Mouse (Mus musculus): ENCODE measurements around the gene Baz2b.

Gene Baz2b

DNA sequence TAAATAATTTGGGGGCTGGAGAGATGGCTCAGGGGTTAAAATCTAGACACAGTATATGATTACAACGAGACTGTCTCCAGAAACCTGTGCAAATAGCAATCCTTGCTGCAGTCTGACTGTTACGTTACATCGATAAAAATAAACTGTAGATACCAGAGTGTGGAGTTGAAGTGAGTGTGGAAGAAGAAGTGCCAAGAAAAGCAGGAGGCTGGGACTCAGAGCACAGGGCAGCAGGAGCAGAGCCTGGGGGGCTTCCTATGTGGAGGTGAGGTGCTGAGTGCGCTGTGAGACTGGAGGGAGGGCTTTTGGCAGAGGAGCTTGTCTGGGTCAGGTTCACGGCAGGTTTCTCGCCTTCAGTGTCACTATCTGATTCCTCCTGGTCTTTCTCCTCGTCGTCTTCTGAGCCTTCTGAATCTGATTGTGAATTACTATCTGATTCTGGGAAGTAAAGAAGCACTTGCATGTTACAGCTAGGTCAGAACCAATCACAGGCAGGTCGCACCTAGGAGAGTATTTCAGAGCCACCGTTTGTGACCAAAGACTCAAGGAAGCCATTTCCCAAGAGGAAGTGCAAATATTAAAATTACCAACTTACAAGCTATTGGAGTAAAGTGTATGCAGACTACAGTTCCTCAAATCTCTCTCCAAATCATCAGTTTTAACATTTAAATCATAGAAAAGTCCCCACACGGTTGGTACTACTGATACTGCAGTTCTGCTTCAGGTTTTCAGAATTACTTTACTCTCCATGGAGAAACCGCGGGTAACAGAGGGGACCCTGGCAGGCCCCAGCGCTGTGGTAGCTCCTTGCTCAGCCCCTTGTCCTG, 249.8 kb downstream of the Baz2b start:
- DNase-seq (ENCODE audit: low spot score in 2 of 2): no peak

DNA sequence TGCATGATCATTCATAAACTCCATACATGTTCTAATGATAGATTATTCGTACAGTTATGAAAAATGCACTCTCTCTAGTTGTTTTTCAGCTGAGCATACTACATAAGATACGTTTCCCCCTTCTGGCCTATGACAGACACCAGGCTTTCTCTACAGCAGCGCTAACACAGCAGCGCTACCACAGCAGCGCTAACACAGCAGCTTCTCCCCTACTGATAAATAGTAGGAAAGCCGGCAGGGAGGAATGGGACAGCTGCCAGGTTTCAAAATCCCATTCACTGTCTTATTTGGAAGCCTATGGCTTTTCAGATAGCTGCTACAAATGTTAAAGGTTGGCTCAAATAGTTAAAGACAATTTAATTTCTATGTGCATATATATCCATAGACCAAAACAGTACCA, 251.1 kb downstream of the Baz2b start:
- DNase-seq (ENCODE audit: low spot score in 2 of 2): no peak

DNA sequence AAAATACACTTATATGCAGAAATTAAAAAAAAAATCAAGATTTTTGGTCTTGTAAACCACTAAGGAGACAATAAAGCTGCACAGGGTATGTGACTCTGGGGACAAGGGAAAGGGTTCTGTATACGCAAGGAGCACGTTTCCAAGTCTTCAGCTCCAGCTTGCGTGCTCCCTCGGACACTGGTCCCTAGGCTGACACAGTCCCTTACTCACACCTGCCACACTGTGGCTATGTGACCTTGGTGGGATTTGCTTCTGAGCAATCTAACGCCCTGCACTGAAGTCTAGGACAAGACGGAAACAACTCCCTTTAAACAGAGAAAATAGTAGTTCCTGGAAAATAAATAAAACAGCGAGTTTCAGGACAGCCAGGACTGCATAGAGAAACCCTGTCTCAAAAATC, 253.7 kb downstream of the Baz2b start:
- DNase-seq (ENCODE audit: low spot score in 2 of 2): no peak

DNA sequence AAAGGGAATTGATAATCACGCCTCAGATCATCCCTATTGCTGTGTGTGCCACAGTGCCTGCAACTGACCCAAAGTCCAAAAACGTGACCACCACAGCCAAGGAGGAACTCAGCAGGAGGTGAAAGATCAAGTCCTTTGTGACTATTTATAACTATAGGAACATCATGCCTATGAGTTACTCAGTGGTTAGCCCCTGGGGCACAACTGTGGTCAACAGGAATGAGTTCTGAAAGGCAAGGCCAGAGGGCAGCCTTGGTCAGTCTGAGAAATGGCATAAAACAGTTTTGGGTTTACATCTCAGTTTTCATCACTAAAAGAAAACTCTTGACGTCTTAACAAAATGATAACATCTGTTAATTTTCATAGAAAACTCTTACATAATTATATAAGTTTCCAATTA, 254.8 kb downstream of the Baz2b start:
- DNase-seq (ENCODE audit: low spot score in 2 of 2): no peak

DNA sequence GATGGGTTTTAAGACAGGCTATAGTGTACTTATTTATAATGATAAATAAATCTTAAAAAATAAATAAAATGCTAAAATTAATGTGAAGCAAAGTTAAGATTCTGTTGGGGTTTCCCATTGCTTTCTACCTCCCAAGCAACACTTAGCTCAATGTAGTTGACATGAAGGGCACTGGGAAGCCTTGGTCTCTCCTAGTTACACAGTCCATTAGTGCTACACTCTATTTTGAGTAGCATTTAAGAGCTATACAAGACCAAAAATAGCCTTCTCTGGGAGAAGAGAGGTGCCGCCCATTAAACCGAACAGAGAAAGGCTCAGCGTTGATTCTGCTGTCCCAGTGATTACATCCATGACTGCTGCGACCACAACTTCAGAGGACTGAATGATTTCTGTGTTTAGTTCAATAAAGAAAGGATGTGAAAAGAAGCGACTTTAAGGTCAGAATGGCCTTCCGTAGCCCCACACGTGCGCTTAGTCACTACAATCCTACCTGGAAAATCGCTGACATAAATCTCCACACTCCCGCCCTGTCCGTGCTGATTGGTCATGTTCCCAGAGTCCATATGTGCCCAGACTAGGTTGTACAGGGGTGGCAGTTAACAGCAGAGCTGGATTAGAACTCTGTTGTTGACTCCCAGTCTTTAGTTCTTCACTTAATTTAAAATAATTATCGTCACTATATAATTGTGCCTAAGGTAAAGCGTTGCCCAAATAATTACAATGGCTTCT, 257.2 kb downstream of the Baz2b start:
- no peak for DNase-seq (ENCODE audit: low spot score in 2 of 2)

DNA sequence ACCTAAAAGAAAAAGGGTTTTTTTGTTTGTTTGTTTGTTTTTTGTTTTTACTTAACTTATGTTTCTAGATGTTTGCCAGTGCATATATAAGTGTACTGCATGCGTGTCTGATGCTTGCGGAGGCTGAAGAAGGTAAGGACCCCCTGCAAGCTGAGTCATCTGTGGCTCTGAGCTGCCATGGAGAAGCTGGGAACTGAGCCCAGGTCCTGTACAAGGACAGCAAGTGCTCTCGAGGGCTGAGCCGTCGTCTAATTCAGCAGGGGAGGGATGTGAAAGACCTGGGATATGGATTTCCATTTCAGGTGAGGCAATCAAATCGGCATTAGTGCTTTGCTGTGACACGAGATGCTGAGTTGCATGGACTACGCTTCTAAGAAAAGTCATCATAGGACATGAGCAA, 257.9 kb downstream of the Baz2b start:
- DNase-seq (ENCODE audit: low spot score in 2 of 2): no peak

DNA sequence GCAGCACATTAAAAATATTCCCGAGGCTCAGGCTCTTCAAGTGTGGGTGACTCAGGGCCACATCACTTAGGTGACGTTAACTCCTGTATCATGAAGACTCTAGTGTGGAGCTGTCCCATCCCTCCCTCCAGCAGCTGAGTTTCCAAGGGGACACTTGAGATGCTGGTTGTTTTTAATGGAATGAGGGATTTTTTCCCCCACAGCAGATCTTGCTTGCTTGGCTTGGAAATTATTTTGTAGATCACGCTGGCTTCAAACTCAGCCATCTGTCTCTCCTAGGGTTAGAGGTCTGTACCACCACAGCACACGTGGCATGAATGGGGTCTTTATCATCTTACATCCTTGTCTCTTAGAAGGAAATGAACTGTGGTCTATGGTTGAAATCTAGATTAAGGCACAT, 258.5 kb downstream of the Baz2b start:
- no peak for DNase-seq (ENCODE audit: low spot score in 2 of 2)

DNA sequence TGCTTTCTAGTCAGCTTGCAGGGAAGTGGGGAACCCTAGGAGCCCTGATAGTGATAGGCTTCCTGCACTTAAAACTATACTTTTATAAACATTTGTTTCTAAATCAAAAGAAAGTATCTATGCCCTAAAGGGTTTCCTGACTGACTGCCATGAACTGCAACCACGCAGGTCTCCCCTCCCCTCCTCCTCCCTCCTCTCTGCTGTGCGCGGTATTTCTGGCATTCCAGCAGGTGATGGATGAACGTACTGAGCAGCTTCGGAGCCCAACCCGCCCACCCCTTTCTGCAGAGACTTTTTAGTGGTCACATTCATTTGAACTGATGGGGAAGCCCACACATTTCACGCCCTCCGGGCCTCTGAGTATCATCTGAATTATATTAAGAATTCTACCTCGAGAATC, 273.3 kb downstream of the Baz2b start:
- DNase-seq (ENCODE audit: low spot score in 2 of 2): no peak

DNA sequence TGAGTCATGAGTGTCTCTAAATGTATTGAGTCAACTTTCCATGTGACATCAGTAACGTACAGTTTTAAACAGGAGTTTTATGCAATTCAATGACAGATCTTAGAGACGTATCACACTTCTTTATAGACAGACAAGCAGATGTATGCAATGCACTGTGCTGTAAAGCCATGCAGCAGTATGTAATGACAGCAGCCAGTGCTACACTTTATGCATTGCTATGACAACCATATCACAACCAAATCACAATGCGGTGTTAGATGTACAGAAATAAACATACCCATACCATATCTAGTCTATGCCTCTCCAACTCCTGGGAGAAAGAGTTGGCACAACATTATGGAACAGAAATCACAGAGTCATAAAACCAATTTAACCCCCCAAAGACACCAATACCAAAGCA, 276.5 kb downstream of the Baz2b start:
- no peak for DNase-seq (ENCODE audit: low spot score in 2 of 2)

DNA sequence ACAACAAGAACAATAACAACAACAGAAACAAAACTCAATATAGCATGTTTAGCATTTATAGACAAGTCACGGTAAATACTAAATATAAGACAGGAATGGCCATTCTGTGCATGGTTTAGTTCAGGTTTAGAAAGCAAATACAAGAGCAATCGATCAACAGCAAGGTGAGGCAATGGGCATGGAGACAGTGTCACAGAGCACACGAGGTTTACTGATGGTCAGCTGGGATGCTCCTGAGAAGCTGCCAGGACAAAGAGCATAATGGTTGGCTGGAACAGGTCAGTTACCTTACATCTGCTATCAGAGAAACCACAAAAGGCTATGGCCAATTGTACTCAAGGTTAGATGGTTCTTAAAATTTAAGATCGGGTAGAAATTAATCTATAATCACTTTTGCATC, 277.4 kb downstream of the Baz2b start:
- DNase-seq (ENCODE audit: low spot score in 2 of 2): no peak

DNA sequence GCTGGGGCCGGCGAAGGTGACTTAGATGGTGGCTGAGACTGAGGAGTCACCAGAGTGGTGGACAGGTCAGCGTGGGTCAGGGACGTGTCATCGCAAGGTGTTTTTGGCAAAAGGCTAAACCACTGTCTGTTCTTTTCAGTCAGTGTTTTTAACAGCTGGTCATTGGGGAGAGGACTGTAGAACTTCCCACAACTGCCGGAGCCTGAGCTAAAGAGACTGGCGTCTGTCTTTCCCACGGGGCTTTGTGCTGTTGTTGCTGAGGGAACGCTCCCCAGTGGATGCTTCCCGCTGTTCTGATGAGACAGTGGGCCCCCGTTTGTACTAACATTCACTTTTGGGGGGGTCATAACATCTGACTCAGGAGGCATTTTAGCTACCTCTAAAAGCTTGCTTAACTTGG, 296.0 kb downstream of the Baz2b start:
- no peak for DNase-seq (ENCODE audit: low spot score in 2 of 2)

DNA sequence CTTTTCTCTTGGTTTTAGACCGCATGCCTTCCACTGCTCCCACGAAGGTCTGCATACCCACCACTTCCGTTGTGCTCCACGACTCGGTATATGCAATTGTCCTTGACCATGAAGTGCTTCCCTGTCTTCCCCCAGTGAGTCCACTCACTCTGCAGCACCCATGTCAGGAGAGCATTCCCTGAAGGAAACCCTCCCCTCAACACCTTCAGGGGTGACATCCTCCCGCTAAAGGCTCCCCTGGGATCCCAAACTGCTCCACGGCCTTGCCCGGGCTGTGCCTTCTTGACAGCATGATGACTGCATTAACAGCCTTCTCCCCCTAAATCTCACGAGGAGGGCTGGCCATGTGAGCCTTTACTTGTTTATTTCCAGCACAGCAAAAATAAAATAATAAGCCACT, 301.6 kb downstream of the Baz2b start:
- no peak for DNase-seq (ENCODE audit: low spot score in 2 of 2)

DNA sequence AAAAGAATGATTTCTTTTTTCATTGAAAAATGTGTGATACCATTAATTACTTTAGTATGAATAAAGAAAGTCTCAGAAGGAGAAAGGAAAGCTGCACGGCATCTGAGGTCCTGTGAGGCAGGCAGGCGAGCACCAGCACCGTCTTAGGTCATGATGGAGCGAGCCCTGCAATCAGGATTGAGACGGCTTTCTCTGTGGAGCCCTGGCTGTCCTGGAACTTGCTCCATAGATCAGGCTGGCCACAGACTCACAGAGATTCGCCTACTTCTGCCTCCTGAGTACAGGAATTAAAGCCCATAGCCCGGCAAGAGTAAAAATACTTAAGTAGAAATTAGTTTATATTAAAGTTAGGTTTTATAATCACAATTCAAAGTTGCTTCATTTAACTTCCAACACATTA, 305.6 kb downstream of the Baz2b start:
- no peak for DNase-seq (ENCODE audit: low spot score in 2 of 2)

DNA sequence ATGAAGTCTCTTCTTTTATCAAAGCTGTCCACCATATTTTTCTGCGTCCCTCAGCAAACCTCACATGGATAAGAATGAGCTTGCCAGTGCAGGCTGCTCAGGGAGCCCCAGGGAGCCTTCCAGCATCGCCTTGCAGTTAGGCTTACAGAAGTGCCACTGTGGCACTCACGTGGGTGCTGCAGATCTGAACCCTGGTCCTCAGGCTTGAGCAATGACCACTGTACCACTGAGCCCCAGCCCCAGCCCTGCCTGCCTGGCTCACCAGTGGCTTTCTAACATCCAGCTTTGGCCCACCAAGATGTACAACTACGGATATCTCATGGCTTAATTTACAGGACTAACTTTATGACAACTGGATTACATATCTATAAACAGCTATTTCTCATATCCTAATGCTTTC, 311.0 kb downstream of the Baz2b start:
- DNase-seq (ENCODE audit: low spot score in 2 of 2): no peak

DNA sequence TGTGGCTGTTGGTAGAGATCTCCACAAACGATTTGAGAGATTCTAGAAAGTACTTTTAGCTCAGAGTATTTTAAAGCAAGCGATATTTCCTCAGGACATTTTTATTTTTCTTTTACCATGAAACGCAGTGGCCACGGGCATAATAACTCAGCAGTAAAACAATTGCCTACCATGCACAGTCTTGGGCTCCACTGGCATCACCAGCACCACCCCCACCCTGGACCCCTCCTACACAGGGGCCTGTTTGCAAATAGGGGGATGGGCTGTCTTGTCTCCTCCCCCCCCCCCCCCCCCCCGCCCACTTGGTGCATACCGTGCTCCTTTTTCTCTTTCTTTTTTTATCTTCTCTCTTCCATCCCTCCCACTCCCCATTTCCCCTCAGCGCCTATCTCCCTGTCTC, 311.5 kb downstream of the Baz2b start:
- DNase-seq (ENCODE audit: low spot score in 2 of 2): no peak

DNA sequence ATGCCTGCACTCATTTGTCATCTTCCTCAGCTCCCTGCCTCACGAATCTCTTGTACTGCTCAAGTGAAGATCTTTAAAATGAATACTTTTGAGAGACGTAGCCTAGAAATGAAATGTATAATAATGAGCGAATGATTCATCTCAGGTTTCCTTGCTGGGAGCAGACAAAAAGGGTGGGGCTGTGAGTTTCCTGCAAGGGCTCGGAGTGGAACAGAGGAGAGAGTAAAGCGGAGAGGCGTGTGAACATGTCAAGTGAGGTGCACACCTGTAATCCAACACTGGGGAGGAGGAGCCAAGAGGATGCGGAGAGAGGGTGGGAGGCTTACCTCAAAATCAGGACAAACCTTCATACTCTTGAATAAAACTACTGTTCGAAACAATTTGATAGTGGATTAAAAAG, 312.8 kb downstream of the Baz2b start:
- no peak for DNase-seq (ENCODE audit: low spot score in 2 of 2)

DNA sequence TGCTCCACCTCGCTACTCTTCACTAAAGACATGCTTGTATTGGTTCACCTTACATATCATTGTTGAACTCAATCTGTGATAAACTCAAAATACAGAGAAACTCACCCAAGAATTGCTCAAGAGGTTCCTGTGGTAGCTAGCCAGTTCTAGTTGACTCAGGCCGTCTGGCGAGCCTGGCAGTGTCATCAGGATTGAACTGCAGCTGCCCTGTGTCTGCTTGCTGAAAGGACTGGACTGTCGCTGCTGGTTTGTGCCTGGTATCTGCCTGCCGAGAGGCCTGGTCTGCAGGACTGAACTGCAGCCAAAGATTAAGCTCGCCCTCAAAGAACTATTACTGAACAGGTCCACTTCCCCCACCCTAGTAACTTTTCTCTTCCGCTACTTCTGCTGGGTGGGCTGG, 313.2 kb downstream of the Baz2b start:
- no peak for DNase-seq (ENCODE audit: low spot score in 2 of 2)

DNA sequence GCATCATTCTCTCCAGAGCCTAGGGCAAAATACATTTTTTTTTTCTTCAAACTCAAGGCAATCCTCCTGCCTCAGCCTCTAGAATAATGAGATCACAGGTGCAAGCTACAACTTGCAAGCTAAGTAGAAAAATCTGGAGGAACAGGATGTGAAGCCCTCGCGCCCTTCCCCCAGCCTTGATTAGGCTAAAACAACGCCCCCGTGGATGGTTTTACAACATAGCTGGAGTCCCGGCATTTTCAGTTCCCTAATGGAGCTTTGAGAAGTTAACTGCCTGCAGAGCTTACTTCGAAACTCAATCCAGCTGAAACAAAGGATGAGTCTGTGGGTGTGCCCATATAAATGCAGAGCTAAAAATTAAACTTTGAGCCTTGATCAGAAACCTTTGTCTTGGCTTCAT, 319.9 kb downstream of the Baz2b start:
- DNase-seq (ENCODE audit: low spot score in 2 of 2): no peak

DNA sequence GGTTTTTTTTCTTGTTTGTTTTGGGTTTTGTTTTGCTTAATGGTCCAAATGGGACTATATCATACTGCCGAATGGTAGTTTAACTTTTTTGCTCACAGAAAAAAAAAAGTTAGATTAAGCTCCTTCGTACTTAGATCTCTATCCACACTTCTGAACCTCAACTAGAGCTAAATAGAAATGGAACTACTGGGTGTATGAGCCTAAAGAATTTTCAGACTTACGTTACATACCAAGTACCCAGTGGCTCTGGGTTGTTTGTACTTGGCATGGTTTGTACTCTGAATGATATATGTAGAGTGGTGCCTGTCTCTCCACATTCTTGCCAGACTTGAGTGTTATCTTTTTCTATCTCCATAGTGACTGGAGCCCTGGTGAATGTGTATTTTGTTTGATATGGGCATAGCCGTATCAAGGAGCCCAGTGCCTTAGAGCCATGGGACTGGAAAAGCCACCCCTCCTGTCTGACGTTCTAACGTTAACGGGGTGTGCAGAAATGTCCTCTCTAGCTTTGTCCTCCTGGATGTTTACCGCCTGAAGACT, 326.8 kb downstream of the Baz2b start:
- DNase-seq (ENCODE audit: low spot score in 2 of 2): peak in 1 of 2 experiments; percentile 29

DNA sequence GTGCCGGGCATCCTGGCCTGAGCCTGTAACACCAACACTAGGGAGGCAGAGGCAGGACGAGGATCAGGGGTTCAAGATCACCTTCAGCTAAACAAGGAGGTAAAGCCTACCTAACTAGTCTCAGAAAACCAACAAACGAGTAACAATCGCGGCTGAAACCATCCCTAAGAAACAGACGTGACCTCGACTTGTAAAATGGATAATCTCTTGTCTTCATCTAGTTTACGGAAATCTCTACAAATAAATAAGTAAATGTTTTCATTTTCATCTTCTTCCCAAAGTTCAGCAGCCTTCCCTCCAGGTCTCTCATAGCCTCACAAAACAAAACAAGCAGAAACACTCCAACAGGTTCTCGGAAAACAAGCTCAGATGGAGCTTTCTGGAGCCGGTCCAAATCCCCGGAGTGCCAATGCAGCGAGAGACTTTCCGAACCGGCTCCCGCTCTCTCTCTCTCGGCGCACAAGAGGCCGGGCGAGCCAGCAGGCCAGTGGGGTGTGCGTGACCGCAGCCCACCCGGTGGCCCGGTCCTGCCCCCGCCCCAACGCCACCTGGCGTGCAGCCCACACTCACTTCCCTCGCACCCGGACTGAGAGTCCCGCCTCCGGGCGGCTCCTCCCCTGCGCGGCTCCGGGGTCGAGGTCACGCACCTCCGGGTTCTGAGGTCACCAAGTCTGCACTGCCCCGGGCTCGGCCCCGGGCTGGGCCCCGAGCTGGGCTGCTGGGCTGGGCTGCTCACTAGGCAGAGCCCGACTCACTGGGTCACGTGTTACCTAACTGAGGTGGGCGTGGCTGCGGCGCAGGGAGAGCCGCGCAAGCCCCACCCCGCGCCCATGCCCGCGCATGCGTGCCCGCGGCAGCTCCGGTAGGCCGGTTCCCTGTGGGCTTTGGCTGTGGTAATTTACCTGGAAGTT, 327.6 kb downstream of the Baz2b start, which contains the start of gene Wdsub1:
Gene Wdsub1, minus strand, starts transcription at position 761 of the 911 bp plus-strand sequence.
- DNase-seq (ENCODE audit: low spot score in 2 of 2): peak; percentile 91 to 97

DNA sequence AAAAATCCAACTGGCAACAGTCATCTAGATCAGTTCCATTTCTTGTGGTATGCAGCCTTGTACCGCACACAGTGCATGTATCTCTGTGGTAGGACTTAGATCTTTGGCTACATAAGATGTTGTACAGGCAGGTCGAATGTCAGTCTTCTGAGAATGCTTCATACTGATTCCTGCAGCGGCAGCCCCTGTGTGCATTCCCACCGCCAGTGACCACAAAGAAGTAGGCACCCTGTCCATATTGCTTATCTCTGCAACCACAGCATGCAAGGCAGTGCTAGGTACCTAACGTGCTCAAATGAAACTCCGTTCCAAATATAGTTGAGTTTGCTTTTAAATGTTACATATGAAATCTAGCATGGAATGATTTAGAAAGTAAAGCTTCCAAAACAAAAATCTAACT, 328.2 kb downstream of the Baz2b start:
- peak in 1 of 2 experiments; percentile 18 for DNase-seq (ENCODE audit: low spot score in 2 of 2)

DNA sequence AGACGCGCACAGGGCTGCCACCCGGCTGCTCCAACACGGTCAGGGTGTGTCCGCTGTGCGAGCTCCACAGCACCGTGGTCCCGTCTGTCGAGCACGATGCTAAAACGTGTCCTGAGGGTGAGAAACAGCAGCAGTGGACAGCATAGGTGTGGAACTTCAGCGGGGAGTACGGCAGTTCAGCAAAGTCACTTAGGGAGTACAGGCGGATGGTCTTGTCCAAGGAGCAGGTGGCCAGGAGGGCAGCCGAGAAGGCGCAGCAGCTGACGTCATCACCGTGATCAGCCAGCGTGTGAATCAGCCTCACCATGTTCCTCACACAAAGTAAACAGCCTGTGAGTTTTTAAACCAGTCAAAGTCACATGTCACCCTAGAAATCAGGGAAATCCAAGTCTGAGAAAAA, 331.4 kb downstream of the Baz2b start:
- no peak for DNase-seq (ENCODE audit: low spot score in 2 of 2)
